Mouse (Mus musculus): ENCODE results near the gene Ntsr1. TPM values are rescaled to one million over a fixed set of nuclear protein-coding genes. Genes with fewer than 3 reads are reported as not detected.

Gene Ntsr1
- polyA plus RNA-seq, 1 experiment from 2014 or later, result 3.2 TPM

DNA sequence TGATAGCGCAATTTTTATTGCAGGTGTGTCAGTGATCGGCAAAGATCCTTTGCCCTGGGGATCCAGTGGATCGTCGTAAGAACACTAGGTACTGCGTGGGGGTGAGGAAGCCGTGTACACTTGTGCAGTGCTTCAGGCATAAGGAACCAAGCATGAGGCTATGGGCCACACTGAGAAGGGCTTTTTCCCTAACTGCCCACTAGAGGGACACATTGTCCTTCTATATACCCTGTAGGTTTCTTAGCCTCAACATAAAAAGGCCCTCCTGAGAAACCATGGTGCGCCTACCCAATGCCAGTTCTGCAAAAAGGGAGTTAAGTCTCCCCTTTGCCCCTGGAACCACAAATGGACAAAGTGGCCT is 26.7 kb upstream of the Ntsr1 start:
- 37% methylated on average over 7 of the region's 7 CpGs for WGBS

DNA sequence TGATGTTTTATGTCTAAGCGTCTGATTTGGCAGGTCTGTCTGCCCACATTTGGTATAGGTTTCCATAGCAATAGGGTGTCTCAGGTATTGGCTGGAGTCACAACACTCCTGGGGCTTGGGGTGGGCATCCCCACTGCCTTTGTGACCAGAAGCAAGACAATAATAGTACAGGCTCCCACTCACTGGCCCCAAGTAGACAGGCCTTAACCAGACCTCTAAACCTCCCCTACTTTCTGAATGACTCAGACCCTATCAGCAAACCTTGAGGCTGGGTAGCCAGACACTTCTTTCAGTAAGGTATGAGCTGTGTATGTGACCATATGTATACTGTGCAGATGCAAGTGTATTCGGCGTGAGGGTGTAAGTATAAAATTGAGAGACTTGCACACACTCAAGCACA is 24.9 kb upstream of the Ntsr1 start:
- H3K36me3 ChIP-seq (replicated peaks), result no peaks in the 10 kb centered on the region
- H3K4me1 ChIP-seq, result 0 out of 2 replicates have a peak, but pooled peaks cover 3% of the 10 kb centered on the region
- no peak overlapping the region for H3K9ac ChIP-seq
- H3K4me2 ChIP-seq, result no peak overlapping the region
- H3K27ac ChIP-seq, result no peak overlapping the region
- no peaks in the 10 kb centered on the region for H3K9me3 ChIP-seq
- H3K27me3 ChIP-seq (replicated peaks), result peaks cover 5% of the 10 kb centered on the region; the same call in 1 of the 2 replicates
- 91% methylated on average over 3 of the region's 3 CpGs for WGBS
- no peak for ATAC-seq (replicated peaks)
- no peak overlapping the region for H3K4me3 ChIP-seq

More for the DNA sequence above, 26.7 kb upstream of the Ntsr1 start:
- Histone ChIP-seq H3K9me3 (no peaks in the 10 kb centered on the region), H3K4me3 (no peak overlapping the region), H3K27ac (no peak overlapping the region), H3K36me3 (replicated peaks) (no peaks in the 10 kb centered on the region), H3K4me2 (no peak overlapping the region), H3K27me3 (replicated peaks) (peaks cover 5% of the 10 kb centered on the region; the same call in 1 of the 2 replicates), H3K9ac (no peak overlapping the region), H3K4me1 (0 out of 2 replicates have a peak, but pooled peaks cover 3% of the 10 kb centered on the region)
- ATAC-seq (replicated peaks), result peak; percentile 83

DNA sequence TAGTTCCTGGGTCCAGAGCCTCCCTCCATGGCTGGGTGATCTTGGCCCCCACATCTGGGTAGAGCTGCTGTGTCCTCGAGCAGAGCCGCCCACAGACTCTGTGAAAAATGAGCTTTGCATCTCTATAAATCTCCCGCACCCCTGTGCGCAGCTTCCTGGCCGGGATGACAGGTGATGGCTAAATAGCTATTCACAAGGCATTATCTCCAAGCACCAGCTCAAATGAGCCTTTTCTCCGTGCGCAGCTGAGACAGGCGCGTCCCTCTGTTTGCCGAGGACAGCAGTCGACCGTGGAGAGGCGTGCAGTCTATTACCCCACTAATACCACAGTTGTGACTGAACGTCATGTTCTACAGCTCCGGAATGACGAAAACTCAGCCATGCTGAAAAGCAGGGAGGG is 17.5 kb upstream of the Ntsr1 start:
- ATAC-seq (replicated peaks), result peak; percentile 71
- H3K27ac ChIP-seq, result peak overlapping the region; percentile 35
- H3K27me3 ChIP-seq (replicated peaks), result 0 out of 2 replicates have a peak, but pooled peaks cover 5% of the 10 kb centered on the region
- H3K4me3 ChIP-seq, result no peak overlapping the region
- no peaks in the 10 kb centered on the region for H3K9me3 ChIP-seq
- H3K4me1 ChIP-seq, result peaks cover 25% of the 10 kb centered on the region
- peak overlapping the region; percentile 32 for H3K4me2 ChIP-seq
- no peaks in the 10 kb centered on the region for H3K36me3 ChIP-seq (replicated peaks)
- H3K9ac ChIP-seq, result no peak overlapping the region
- WGBS, result 4% methylated on average over 16 of the region's 16 CpGs

DNA sequence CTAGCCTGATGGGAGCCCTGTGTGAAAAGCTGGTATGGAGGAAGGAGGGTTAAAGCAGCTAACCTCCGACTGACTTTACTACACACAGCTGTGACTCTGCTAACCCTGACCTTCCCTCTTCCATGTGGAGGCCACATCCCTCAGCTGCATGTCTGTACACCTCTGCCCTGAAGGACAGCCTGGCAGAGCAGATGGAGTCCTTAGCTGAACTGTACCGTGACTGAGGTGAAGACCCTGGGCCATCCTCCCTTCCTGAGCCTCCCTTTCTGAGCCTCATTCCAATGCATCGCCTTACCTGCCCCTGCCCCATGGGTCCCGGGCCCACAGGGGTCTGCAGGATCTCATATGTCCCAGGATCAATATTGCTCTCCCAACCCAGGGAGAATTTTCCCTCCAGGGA is 14.9 kb upstream of the Ntsr1 start:
- ATAC-seq (replicated peaks), result no peak
- Histone ChIP-seq H3K36me3 (replicated peaks) (no peaks in the 10 kb centered on the region), H3K4me2 (no peak overlapping the region), H3K27me3 (replicated peaks) (0 out of 2 replicates have a peak, but pooled peaks cover 5% of the 10 kb centered on the region), H3K27ac (0 out of 2 replicates have a peak overlapping the region, but pooled peaks have one; percentile 42), H3K4me1 (peaks cover 36% of the 10 kb centered on the region), H3K9me3 (no peaks in the 10 kb centered on the region), H3K9ac (no peak overlapping the region), H3K4me3 (no peak overlapping the region)
- WGBS, result 68% methylated on average over 4 of the region's 4 CpGs

DNA sequence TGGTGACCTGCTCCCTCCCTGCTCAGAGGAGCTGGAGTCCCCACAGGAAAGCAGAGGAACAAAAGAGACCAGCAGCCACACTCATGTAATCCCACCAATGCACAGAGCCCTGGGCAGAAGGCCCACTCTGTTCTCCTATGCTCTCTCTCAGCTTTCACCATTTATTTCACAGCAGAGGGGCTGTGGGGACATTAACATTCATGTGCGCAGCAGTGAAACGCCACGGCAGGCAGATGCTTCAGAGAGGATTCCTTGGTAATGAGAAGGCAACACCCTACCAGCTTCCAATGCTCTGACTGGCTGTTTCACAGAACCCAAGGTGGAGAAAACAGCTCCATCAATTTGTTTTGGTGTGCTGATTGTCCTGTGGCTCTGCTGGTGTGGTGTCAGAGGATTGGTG is 14.5 kb upstream of the Ntsr1 start:
- 15% methylated on average over 3 of the region's 3 CpGs for WGBS
- H3K4me1 ChIP-seq, result peaks cover 36% of the 10 kb centered on the region
- no peak for ATAC-seq (replicated peaks)
- H3K9ac ChIP-seq, result no peak overlapping the region
- H3K9me3 ChIP-seq, result no peaks in the 10 kb centered on the region
- H3K27ac ChIP-seq, result 0 out of 2 replicates have a peak overlapping the region, but pooled peaks have one; percentile 42
- H3K4me2 ChIP-seq, result no peak overlapping the region
- H3K4me3 ChIP-seq, result no peak overlapping the region
- H3K27me3 ChIP-seq (replicated peaks), result 0 out of 2 replicates have a peak, but pooled peaks cover 5% of the 10 kb centered on the region
- H3K36me3 ChIP-seq (replicated peaks), result no peaks in the 10 kb centered on the region

DNA sequence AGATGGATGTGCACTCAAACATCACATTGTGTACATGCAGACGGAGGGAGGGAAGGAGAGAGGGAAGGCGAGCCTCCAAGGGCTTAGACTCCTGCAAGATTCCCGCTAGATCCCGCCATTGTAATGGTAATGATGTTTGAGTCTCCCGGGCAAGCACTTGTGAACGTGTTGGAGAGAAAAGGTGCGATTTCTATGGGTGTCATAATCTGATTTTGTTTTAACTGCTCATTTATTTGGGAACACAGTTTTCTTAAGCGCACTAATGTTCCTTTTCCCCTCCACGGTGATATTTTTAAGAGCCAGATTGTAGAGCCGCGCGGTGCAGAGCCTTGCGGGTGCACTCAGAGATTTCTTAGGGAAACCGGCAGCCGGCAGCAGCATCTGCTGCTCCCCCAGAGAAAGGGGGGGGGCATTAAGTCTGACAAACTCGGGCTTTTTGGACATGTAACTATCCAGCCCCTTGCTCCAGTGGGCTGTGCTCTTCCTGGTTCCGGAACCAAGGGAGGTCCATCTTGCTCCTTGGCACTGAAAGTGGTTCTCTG is 11.5 kb upstream of the Ntsr1 start:
- Histone ChIP-seq H3K9me3 (no peaks in the 10 kb centered on the region), H3K9ac (no peak overlapping the region; the same call in 1 of the 2 replicates), H3K27ac (peak overlapping the region; percentile 53), H3K4me3 (peak overlapping the region; percentile 4; the same call in 1 of the 2 replicates), H3K36me3 (replicated peaks) (no peaks in the 10 kb centered on the region), H3K4me1 (peaks cover 22% of the 10 kb centered on the region), H3K27me3 (replicated peaks) (no peaks in the 10 kb centered on the region; the same call in 1 of the 2 replicates), H3K4me2 (peak overlapping the region; percentile 41)
- 2% methylated on average over 17 of the region's 17 CpGs for WGBS
- peak; percentile 53 for ATAC-seq (replicated peaks)

DNA sequence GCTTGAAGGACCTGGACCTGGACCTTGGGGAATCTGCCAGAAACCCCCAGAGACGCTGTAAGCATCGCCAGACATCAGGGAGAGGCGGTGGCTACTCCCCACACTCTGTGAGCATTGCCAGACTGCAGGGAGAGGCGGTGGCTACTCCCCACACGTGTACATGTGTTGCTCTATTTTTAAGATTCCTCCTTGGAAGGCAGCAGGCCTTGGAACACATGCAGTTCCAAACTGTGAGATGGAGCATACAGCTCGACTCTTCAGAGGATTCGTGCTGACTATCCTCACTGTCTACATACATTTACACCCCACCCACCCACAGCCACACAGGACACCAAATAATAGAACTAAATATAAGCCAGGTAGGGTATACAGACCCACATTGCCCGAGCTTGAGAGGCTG is 3.9 kb upstream of the Ntsr1 start:
- Histone ChIP-seq H3K4me3 (no peak overlapping the region), H3K27ac (no peak overlapping the region), H3K4me2 (no peak overlapping the region), H3K36me3 (replicated peaks) (no peaks in the 10 kb centered on the region), H3K27me3 (replicated peaks) (peaks cover 24% of the 10 kb centered on the region), H3K9me3 (no peaks in the 10 kb centered on the region), H3K9ac (no peak overlapping the region), H3K4me1 (peaks cover 19% of the 10 kb centered on the region)
- ATAC-seq (replicated peaks), result no peak
- WGBS, result 78% methylated on average over 8 of the region's 8 CpGs

DNA sequence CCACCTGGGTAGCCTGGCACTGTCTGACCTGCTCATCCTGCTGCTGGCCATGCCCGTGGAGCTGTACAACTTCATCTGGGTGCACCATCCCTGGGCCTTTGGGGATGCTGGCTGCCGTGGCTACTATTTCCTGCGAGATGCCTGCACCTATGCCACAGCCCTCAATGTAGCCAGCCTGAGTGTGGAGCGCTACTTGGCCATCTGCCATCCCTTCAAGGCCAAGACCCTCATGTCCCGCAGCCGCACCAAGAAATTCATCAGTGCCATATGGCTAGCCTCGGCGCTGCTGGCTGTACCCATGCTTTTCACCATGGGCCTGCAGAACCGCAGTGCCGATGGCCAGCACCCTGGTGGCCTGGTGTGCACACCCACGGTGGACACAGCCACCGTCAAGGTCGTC is 950 bp downstream of the Ntsr1 start:
- WGBS, result 42% methylated on average over 13 of the region's 13 CpGs
- peak overlapping the region; percentile 35 for H3K4me3 ChIP-seq
- H3K4me2 ChIP-seq, result peak overlapping the region; percentile 85
- peak; percentile 25; the same call in 1 of the 2 replicates for ATAC-seq (replicated peaks)
- H3K27me3 ChIP-seq (replicated peaks), result peaks cover 58% of the 10 kb centered on the region
- no peak overlapping the region for H3K9ac ChIP-seq
- H3K4me1 ChIP-seq, result peaks cover 25% of the 10 kb centered on the region
- H3K9me3 ChIP-seq, result no peaks in the 10 kb centered on the region
- no peaks in the 10 kb centered on the region for H3K36me3 ChIP-seq (replicated peaks)
- H3K27ac ChIP-seq, result no peak overlapping the region

DNA sequence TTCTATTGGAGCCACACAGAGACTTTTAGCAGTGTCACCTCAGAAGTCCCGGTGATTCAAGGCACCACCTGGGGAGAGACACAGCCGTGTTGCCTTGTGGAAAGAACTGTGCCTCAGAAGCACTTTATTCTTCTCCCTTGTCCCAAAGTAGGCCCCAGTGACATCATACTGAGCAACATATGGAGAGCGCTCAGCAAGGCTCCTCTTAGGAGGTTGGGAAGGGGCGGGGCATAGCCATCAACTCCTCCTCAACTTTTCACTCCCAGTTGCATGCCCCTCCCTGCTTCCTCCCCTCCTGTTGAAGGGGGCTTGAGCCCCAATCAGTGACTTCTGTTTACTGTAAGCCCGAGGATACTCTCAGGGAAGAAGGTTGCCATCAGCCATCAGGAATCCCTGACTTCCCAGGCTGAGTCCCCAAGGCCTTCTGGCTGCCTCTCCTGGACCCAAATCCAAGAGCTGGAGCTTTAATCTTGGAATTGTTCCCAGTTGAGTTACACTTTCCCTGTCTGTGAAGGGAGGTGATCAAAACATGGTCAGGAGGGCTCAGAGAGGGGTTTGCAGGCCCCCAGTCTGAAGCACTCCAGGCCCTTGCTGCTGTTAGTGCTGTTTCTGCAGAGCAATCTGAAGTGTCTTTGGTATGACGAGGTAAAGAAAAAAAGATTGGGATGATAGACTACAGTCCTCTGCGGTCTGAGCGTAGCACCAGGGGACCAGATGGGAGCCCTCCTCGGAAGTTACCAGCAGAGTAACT is 1.6 kb downstream of the Ntsr1 start:
- no peaks in the 10 kb centered on the region for H3K36me3 ChIP-seq (replicated peaks)
- H3K9me3 ChIP-seq, result no peaks in the 10 kb centered on the region
- no peak overlapping the region for H3K27ac ChIP-seq
- no peak overlapping the region for H3K9ac ChIP-seq
- H3K27me3 ChIP-seq (replicated peaks), result peaks cover 64% of the 10 kb centered on the region
- H3K4me3 ChIP-seq, result no peak overlapping the region
- H3K4me2 ChIP-seq, result no peak overlapping the region; the same call in 1 of the 2 replicates
- no peak for ATAC-seq (replicated peaks)
- H3K4me1 ChIP-seq, result peaks cover 25% of the 10 kb centered on the region
- WGBS, result 38% methylated on average over 9 of the region's 9 CpGs

DNA sequence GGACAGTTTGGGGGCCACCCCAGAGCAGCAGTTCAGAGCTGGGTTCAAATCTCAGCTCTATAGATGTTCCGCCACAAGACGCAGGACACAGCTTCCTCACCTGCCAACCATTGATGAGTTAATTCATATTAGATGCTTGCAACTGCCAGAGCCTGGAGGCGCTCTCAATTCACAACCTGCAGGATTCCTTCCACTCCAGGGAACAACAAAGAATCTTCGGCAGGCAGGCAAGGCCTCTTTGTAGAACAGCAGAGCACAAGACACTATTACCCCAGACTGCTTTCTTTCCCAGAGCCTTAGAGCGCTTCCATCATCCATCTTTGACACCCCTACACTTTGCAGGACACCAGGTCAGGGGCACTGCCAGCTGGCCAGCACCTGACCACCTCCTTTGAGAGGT is 6.5 kb downstream of the Ntsr1 start:
- H3K9ac ChIP-seq, result no peak overlapping the region
- peaks cover 48% of the 10 kb centered on the region for H3K27me3 ChIP-seq (replicated peaks)
- peaks cover 15% of the 10 kb centered on the region for H3K4me1 ChIP-seq
- no peak for ATAC-seq (replicated peaks)
- H3K36me3 ChIP-seq (replicated peaks), result no peaks in the 10 kb centered on the region
- H3K4me3 ChIP-seq, result no peak overlapping the region
- H3K9me3 ChIP-seq, result no peaks in the 10 kb centered on the region
- H3K4me2 ChIP-seq, result no peak overlapping the region
- WGBS, result 41% methylated on average over 5 of the region's 5 CpGs
- no peak overlapping the region for H3K27ac ChIP-seq

DNA sequence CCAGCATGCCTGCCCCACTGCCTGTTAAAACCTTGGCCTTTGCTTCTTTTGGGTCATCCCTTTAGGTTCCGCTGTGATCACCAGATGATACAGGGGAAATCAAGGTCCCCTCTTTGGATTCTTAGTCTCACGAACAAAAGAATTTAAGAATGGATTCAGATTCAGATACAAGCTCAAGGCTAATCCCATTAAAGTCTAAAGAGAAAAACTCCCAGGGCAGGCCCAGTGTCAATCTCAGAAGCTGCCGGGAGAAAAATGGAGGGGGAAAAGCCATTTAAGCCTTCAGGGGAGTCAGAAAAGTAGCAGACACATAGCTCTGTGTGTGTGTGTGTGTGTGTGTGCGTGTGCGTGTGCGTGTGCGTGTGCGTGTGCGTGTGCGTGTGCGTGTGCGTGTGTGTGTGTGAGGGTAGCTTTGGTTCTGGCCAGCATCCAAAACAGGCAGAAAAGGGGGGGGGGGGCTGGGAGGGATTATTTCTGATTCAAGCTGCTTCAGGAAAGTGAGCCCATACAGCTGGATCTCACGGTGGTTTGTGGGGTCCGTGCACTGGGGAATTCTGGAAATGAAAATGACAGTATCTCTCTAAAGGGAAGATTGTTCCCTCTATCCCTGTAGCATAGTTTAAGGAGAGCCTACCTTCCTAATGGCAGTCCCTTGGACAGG is 8.8 kb downstream of the Ntsr1 start:
- Histone ChIP-seq H3K9me3 (no peaks in the 10 kb centered on the region), H3K9ac (no peak overlapping the region), H3K27ac (no peak overlapping the region), H3K4me2 (no peak overlapping the region), H3K36me3 (replicated peaks) (no peaks in the 10 kb centered on the region), H3K4me1 (peaks cover 19% of the 10 kb centered on the region), H3K27me3 (replicated peaks) (peaks cover 35% of the 10 kb centered on the region), H3K4me3 (no peak overlapping the region)
- no peak for ATAC-seq (replicated peaks)
- WGBS, result 33% methylated on average over 12 of the region's 14 CpGs

DNA sequence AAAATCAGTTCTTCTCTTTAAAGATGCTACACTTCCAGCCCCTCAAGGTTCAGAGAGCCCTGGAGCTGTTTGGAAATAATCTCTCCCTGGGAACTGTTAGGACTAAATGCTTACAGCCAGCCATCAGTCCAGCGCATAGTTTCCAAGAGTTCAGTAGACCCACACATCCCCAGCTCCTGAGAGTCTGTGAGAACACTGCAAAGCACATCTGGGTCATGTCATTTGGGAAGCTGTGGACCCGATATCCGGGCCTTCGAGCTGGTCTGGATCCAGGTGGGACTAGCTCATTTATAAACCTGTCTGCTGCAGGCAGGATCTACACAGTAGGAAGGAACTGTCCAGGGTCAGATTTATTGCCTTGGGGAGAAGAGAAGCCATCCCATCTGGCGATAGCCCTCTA is 11.1 kb downstream of the Ntsr1 start:
- no peak overlapping the region for H3K4me2 ChIP-seq
- H3K27me3 ChIP-seq (replicated peaks), result peaks cover 28% of the 10 kb centered on the region
- no peak for ATAC-seq (replicated peaks)
- no peaks in the 10 kb centered on the region for H3K9me3 ChIP-seq
- H3K4me1 ChIP-seq, result peaks cover 19% of the 10 kb centered on the region
- no peaks in the 10 kb centered on the region for H3K36me3 ChIP-seq (replicated peaks)
- no peak overlapping the region for H3K4me3 ChIP-seq
- 88% methylated on average over 5 of the region's 5 CpGs for WGBS
- no peak overlapping the region for H3K9ac ChIP-seq
- no peak overlapping the region for H3K27ac ChIP-seq

Data from midbrain, embryonic 15.5 days (tissue).